Mouse (Mus musculus) stomach, postnatal 0 days (tissue): ENCODE results near the gene Gm20605. TPM values are rescaled to one million over a fixed set of nuclear protein-coding genes. Genes with fewer than 3 reads are reported as not detected.

Source experiments
- ATAC-seq: fragments of 200-750 bp; cut with Nextera tagmentation; 2 replicates; pipeline ENCODE4 v1.8.0; 2017; ENCODE audit not compliant: low FRiP score, low TSS enrichment
- DNase-seq: peaks from one replicate; pipeline ENCODE4 v3.0.0-alpha.2; 2016; ENCODE audit warnings: low spot score
- H3K27ac ChIP-seq: fragments of 300-500 bp; sonication (generic); replicated peaks from 2 replicates; pipeline ENCODE4 v1.5.1; 2014; ENCODE audit warnings: mild to moderate bottlenecking, control low read depth
- H3K27me3 ChIP-seq: fragments of 300-500 bp; sonication (generic); 2 replicates; pipeline ENCODE4 v1.6.1; 2014; ENCODE audit warnings: low read length; ENCODE audit not compliant: control insufficient read depth, insufficient read depth
- H3K36me3 ChIP-seq: fragments of 300-500 bp; sonication (generic); 2 replicates; pipeline ENCODE4 v1.6.1; 2014; ENCODE audit warnings: low read length, mixed read lengths; ENCODE audit not compliant: control insufficient read depth, insufficient read depth
- H3K4me1 ChIP-seq: fragments of 300-500 bp; sonication (generic); replicated peaks from 2 replicates; pipeline ENCODE4 v1.6.1; 2014; ENCODE audit warnings: antibody characterized with exemption; ENCODE audit not compliant: control insufficient read depth, insufficient read depth
- H3K4me2 ChIP-seq: fragments of 300-500 bp; sonication (generic); replicated peaks from 2 replicates; pipeline ENCODE4 v1.6.1; 2014; ENCODE audit warnings: low read depth, mild to moderate bottlenecking, control low read depth, moderate library complexity
- H3K4me3 ChIP-seq: fragments of 300-500 bp; sonication (generic); 2 replicates; pipeline ENCODE4 v1.5.1; 2014; ENCODE audit warnings: low read depth, low read length, control low read depth
- H3K9ac ChIP-seq: fragments of 300-500 bp; sonication (generic); 2 replicates; pipeline ENCODE4 v1.6.1; 2014; ENCODE audit warnings: mild to moderate bottlenecking, low read length, control low read depth, mixed read lengths
- H3K9me3 ChIP-seq: fragments of 300-500 bp; sonication (generic); 2 replicates; pipeline ENCODE4 v1.6.1; 2016; ENCODE audit warnings: low read length; ENCODE audit not compliant: control insufficient read depth
- CTCF ChIP-seq: IDR thresholded peaks from 2 replicates; pipeline ENCODE4 v1.5.1; 2016; ENCODE audit warnings: antibody characterized with exemption, low read depth, mild to moderate bottlenecking, moderate library complexity
- EP300 ChIP-seq: optimal IDR thresholded peaks from 2 replicates; pipeline ENCODE3; 2016; ENCODE audit warnings: antibody characterized with exemption
- WGBS: fragments of 180-500 bp; shearing (Covaris S2); extraction: QIAGEN DNeasy Blood & Tissue Kit; methylation state at CpG from one replicate; pipeline ENCODE4 v1.1.7; 2014; 5-methylcytosine and 5-hydroxymethylcytosine counted together
- polyA plus RNA-seq: library from polyadenylated mRNA; unstranded; fragments of >200 nt; fragmentation: Nextera tagmentation; extraction: Ambion mirVana; gene quantifications from 2 replicates; pipeline ENCODE4 v1.2.1, GENCODE M21; 2015

Gm20605 gene
- polyA plus RNA-seq, 1 experiment from 2014 or later: 2.4 TPM

GRCm38 (mm10) chr5:137595921-137596320 lies 33.1 kb upstream of the Gm20605 start:
- WGBS: 75% methylated on average over 7 of the region's 7 CpGs
- H3K9me3 ChIP-seq: no peaks in the 10 kb centered on the region
- ATAC-seq: no peak
- H3K4me3 ChIP-seq: no peak overlapping the region
- peaks cover 7% of the 10 kb centered on the region for H3K4me1 ChIP-seq
- no peak overlapping the region for H3K9ac ChIP-seq
- TF ChIP-seq EP300: no peak
- no peak for TF ChIP-seq CTCF
- no peak for DNase-seq
- no peak overlapping the region for H3K4me2 ChIP-seq
- H3K27ac ChIP-seq: no peak overlapping the region
- no peaks in the 10 kb centered on the region for H3K36me3 ChIP-seq
- no peaks in the 10 kb centered on the region for H3K27me3 ChIP-seq

GRCm38 (mm10) chr5:137596601-137597261 lies 32.2 kb upstream of the Gm20605 start:
- Histone ChIP-seq H3K27me3 (no peaks in the 10 kb centered on the region), H3K9ac (no peak overlapping the region), H3K4me2 (0 out of 2 replicates have a peak overlapping the region, but pooled peaks have one; percentile 15), H3K4me3 (no peak overlapping the region), H3K9me3 (no peaks in the 10 kb centered on the region), H3K27ac (no peak overlapping the region), H3K4me1 (peaks cover 7% of the 10 kb centered on the region), H3K36me3 (no peaks in the 10 kb centered on the region)
- 34% methylated on average over 23 of the region's 30 CpGs for WGBS
- ATAC-seq (no peak), DNase-seq (no peak)
- no peak for TF ChIP-seq EP300
- no peak for TF ChIP-seq CTCF

- WGBS: 93% methylated on average over 6 of the region's 6 CpGs
- Histone ChIP-seq H3K4me2 (no peak overlapping the region), H3K27ac (no peak overlapping the region), H3K4me3 (no peak overlapping the region), H3K9ac (no peak overlapping the region), H3K27me3 (no peaks in the 10 kb centered on the region), H3K9me3 (no peaks in the 10 kb centered on the region), H3K36me3 (no peaks in the 10 kb centered on the region), H3K4me1 (peaks cover 7% of the 10 kb centered on the region)
- DNase-seq: no peak
- ATAC-seq: no peak
- TF ChIP-seq EP300 (no peak), CTCF (no peak)
Observed at GRCm38 (mm10) chr5:137597625-137598024, 31.4 kb upstream of the Gm20605 start.

GRCm38 (mm10) chr5:137598100-137598826 lies 30.7 kb upstream of the Gm20605 start:
- DNase-seq (no peak), ATAC-seq (no peak)
- Histone ChIP-seq H3K9ac (no peak overlapping the region), H3K27ac (no peak overlapping the region), H3K9me3 (no peaks in the 10 kb centered on the region), H3K27me3 (no peaks in the 10 kb centered on the region), H3K4me1 (peaks cover 7% of the 10 kb centered on the region), H3K4me2 (no peak overlapping the region), H3K4me3 (no peak overlapping the region), H3K36me3 (no peaks in the 10 kb centered on the region)
- TF ChIP-seq EP300: no peak
- TF ChIP-seq CTCF: no peak
- 78% methylated on average over 2 of the region's 2 CpGs for WGBS

DNA sequence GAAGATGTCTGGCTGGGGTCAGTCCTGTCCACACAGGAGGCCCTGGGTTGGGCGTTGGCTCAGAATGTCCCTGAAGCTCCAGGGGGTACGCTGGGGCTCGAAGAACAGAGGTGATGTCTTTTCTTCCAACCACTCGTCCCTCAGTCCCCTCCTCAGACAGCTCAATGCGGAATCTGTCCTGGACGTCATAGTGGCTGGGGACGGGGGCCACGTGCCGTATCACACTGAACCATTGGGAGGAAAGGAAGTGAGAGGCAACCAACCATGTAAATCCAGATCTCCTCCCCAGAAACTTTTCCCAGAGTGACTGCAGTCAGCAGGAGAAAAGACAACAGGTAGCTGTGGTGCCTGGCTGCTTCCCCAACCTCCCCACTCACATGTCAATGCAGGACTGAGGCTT lies 29.4 kb upstream of the Gm20605 start:
- DNase-seq (no peak), ATAC-seq (no peak)
- Histone ChIP-seq H3K27me3 (no peaks in the 10 kb centered on the region), H3K36me3 (no peaks in the 10 kb centered on the region), H3K4me3 (peak overlapping the region; percentile 74), H3K27ac (peak overlapping the region; percentile 50; the same call in 1 of the 2 replicates), H3K9me3 (no peaks in the 10 kb centered on the region), H3K4me2 (peak overlapping the region; percentile 91), H3K9ac (peak overlapping the region; percentile 84), H3K4me1 (peaks cover 7% of the 10 kb centered on the region)
- no peak for TF ChIP-seq CTCF
- TF ChIP-seq EP300: no peak
- WGBS: 64% methylated on average over 9 of the region's 9 CpGs

DNA sequence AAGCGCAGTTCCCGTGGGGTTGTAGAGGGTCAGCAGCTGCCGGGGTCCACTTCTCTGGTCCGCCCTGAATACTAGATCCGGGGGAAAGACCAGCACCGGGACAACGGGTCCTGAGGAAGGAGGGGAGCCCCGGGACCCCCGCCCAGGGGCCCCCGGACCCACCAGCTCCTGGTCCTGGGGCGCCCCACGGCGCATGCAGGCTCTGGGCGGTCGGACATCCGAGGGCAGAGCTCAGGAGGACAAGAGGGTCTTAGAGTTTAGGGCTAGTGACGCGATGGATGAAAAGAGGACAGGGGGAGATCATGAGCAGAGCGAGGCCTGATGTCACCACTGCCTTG lies 28.7 kb upstream of the Gm20605 start:
- Histone ChIP-seq H3K9ac (peak overlapping the region; percentile 84), H3K36me3 (no peaks in the 10 kb centered on the region), H3K4me1 (peaks cover 7% of the 10 kb centered on the region), H3K27me3 (no peaks in the 10 kb centered on the region), H3K9me3 (no peaks in the 10 kb centered on the region), H3K4me2 (peak overlapping the region; percentile 91), H3K27ac (peak overlapping the region; percentile 50), H3K4me3 (peak overlapping the region; percentile 74)
- ATAC-seq: peak; percentile 1; the same call in 1 of the 2 replicates
- no peak for TF ChIP-seq EP300
- peak; percentile 8; the same call in 1 of the 2 replicates for TF ChIP-seq CTCF
- under 1% methylated on average over 19 of the region's 19 CpGs for WGBS
- no peak for DNase-seq
